Comparison of ENCODE assay signal across 8 mouse cellular contexts in the genomic region with DNA sequence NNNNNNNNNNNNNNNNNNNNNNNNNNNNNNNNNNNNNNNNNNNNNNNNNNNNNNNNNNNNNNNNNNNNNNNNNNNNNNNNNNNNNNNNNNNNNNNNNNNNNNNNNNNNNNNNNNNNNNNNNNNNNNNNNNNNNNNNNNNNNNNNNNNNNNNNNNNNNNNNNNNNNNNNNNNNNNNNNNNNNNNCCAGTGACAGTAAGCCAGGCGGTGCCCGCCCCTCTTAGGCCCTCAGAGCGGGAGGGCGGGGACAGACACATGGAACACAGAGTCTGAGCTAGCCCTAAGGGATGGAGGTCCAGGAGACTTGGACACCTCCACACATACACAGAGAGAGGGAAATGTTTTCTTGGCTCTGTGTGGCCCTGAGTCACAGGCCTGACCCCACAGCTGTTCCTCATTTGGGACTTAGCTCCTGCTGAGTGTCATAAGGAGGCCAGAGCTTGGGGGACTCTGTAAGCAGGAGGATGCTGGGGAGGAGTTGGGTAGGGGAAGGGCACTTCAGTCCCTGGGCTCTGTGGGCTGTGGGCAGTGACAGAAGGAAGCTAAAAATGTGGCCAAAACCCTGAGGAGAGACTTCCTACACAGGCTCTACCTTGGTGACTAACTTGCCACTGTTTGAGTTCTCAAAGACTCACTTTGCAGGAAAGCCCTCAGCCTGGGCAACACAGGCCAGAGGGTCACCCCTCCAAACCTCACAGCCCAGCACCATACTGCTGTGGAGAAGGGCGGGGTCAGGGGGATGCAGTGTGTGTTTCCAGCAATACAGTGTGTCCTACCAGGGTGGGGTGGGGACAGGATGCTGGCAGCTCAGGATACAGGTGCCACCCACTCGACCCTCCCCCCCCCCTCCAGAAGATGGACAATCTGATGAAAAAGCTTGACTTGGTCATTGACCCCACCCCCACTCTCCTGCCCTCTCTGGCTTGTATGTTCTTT. TPM values are rescaled to one million over a fixed set of nuclear protein-coding genes. Genes with fewer than 3 reads are reported as not detected.
DNase-seq lines count a peak whose midpoint lies in the region; ATAC-seq and TF ChIP-seq lines count a peak whose summit lies in the region.

No protein-coding gene starts in this region.

- peaks cover 13% of the 10 kb centered on the region; the same call in 1 of the 2 replicates for H3K4me1 ChIP-seq in kidney, postnatal 0 days (replicated peaks; ENCODE audit: insufficient read depth, low read length)
- peaks cover 14% of the 10 kb centered on the region for H3K4me1 ChIP-seq in limb, embryonic 11.5 days (ENCODE audit: control insufficient read depth, insufficient read depth, low read length)

- H3K27me3 ChIP-seq in kidney, postnatal 0 days (ENCODE audit: insufficient read depth, low read length): no peaks in the 10 kb centered on the region
- no peaks in the 10 kb centered on the region for H3K27me3 ChIP-seq in limb, embryonic 11.5 days (ENCODE audit: control insufficient read depth, insufficient read depth, low read length)

- no peak for TF ChIP-seq CTCF in kidney, postnatal 0 days (IDR thresholded peaks at IDR 0.05; ENCODE audit: low read depth)

- H3K9me3 ChIP-seq in kidney, postnatal 0 days (replicated peaks; ENCODE audit: low read length): no peaks in the 10 kb centered on the region
- H3K9me3 ChIP-seq in limb, embryonic 11.5 days (ENCODE audit: control insufficient read depth, low read length): no peaks in the 10 kb centered on the region

- H3K27ac ChIP-seq in kidney, postnatal 0 days: peak overlapping the region; percentile 47
- H3K27ac ChIP-seq in limb, embryonic 11.5 days (replicated peaks; ENCODE audit: low read depth, low read length): peak overlapping the region; percentile 72

- 68% methylated on average over 6 of the region's 6 CpGs for WGBS in kidney, postnatal 0 days
- 52% methylated on average over 6 of the region's 6 CpGs for WGBS in limb, embryonic 11.5 days

- no peak overlapping the region for H3K4me2 ChIP-seq in kidney, postnatal 0 days (ENCODE audit: low read length)
- no peak overlapping the region for H3K4me2 ChIP-seq in limb, embryonic 11.5 days (ENCODE audit: low read depth, severe bottlenecking)

- peak; percentile 52; the same call in 1 of the 2 replicates for ATAC-seq in kidney, postnatal 0 days (replicated peaks; ENCODE audit: low FRiP score, low read depth)
- peak; percentile 61 for ATAC-seq in limb, embryonic 11.5 days (ENCODE audit: insufficient number of reproducible peaks, low FRiP score, low TSS enrichment, low read depth)
- peak; percentile 73 for ATAC-seq in megakaryocyte-erythroid progenitor cell, adult 5-6 weeks (replicated peaks; ENCODE audit: low FRiP score, low TSS enrichment, poor library complexity, severe bottlenecking)

- H3K4me3 ChIP-seq in kidney, postnatal 0 days (replicated peaks; ENCODE audit: low read depth, low read length): no peak overlapping the region
- no peak overlapping the region for H3K4me3 ChIP-seq in limb, embryonic 11.5 days (ENCODE audit: low read depth, low read length)

- H3K9ac ChIP-seq in kidney, postnatal 0 days (ENCODE audit: low read depth, low read length): no peak overlapping the region
- no peak overlapping the region for H3K9ac ChIP-seq in limb, embryonic 11.5 days (ENCODE audit: low read length)

- no peaks in the 10 kb centered on the region for H3K36me3 ChIP-seq in kidney, postnatal 0 days (ENCODE audit: insufficient read depth, low read length)
- no peaks in the 10 kb centered on the region for H3K36me3 ChIP-seq in limb, embryonic 11.5 days (ENCODE audit: control insufficient read depth, insufficient read depth, low read length)

- DNase-seq in kidney, postnatal 0 days (ENCODE audit: low spot score): no peak
- no peak for DNase-seq in kidney, postnatal 25 days
- DNase-seq in c-Kit-negative CD71-positive TER-119-positive erythroid progenitor cells, embryonic 14.5 days (ENCODE audit: low read depth, low spot score): peak; percentile 69
- DNase-seq in heart, adult 9 months (ENCODE audit: low spot score in 2 of 2): peak; percentile 81 to 84
- DNase-seq in limb, embryonic 11.5 days (ENCODE audit: low spot score): peak; percentile 59
- no peak for DNase-seq in layer of hippocampus, postnatal 36 days
- no peak for DNase-seq in ovary, postnatal 36 days (ENCODE audit: low spot score)

RNA-seq across cellular contexts. Expression of a gene that starts 6.7 kb away (rescaled TPM):
- 12.9 and 13.0 TPM in 2 replicates for polyA plus RNA-seq in kidney, postnatal 0 days (2015; fragmentation: Nextera tagmentation; extraction: Ambion mirVana)
- 2.5 and 2.7 TPM in 2 replicates for polyA plus RNA-seq in limb, embryonic 11.5 days (2014; fragmentation: Nextera tagmentation; extraction: Ambion mirVana)
- total RNA-seq in megakaryocyte-erythroid progenitor cell, adult 5-6 weeks (2014; fragmentation: Nextera tagmentation): 7.5 and 8.3 TPM in 2 replicates
- 5.6 and 5.9 TPM in 2 replicates for total RNA-seq in megakaryocyte-erythroid progenitor cell, adult 5-6 weeks (2017)
- 10 to 100 TPM; 48.6 to 48.8 TPM for total RNA-seq in layer of hippocampus, postnatal 36 days (2021)

RNA-seq across cellular contexts. Expression of a gene that starts 26.1 kb away (rescaled TPM):
- polyA plus RNA-seq in kidney, postnatal 0 days (2015; fragmentation: Nextera tagmentation; extraction: Ambion mirVana): 0.38 and 0.50 TPM in 2 replicates
- 0.14 and 0.20 TPM in 2 replicates for polyA plus RNA-seq in limb, embryonic 11.5 days (2014; fragmentation: Nextera tagmentation; extraction: Ambion mirVana)
- 0.63 and 0.82 TPM in 2 replicates for total RNA-seq in megakaryocyte-erythroid progenitor cell, adult 5-6 weeks (2014; fragmentation: Nextera tagmentation)
- total RNA-seq in megakaryocyte-erythroid progenitor cell, adult 5-6 weeks (2017): not detected in 2 replicates
- total RNA-seq in layer of hippocampus, postnatal 36 days (2021): 1 to 10 TPM; 1.1 to 1.2 TPM

RNA-seq across cellular contexts. Expression of a gene that starts 27.9 kb away (rescaled TPM):
- 0.13 and 0.20 TPM in 2 replicates for polyA plus RNA-seq in kidney, postnatal 0 days (2015; fragmentation: Nextera tagmentation; extraction: Ambion mirVana)
- polyA plus RNA-seq in limb, embryonic 11.5 days (2014; fragmentation: Nextera tagmentation; extraction: Ambion mirVana): not detected in 2 replicates
- not detected in 2 replicates for total RNA-seq in megakaryocyte-erythroid progenitor cell, adult 5-6 weeks (2014; fragmentation: Nextera tagmentation)
- total RNA-seq in megakaryocyte-erythroid progenitor cell, adult 5-6 weeks (2017): not detected in 2 replicates
- under 1 TPM; 0.25 to 0.42 TPM for total RNA-seq in layer of hippocampus, postnatal 36 days (2021)

RNA-seq across cellular contexts. Expression of a gene that starts 52.1 kb away (rescaled TPM):
- 7.6 and 8.7 TPM in 2 replicates for polyA plus RNA-seq in kidney, postnatal 0 days (2015; fragmentation: Nextera tagmentation; extraction: Ambion mirVana)
- polyA plus RNA-seq in limb, embryonic 11.5 days (2014; fragmentation: Nextera tagmentation; extraction: Ambion mirVana): 14.0 and 15.7 TPM in 2 replicates
- 2.3 and 6.1 TPM in 2 replicates for total RNA-seq in megakaryocyte-erythroid progenitor cell, adult 5-6 weeks (2014; fragmentation: Nextera tagmentation)
- total RNA-seq in megakaryocyte-erythroid progenitor cell, adult 5-6 weeks (2017): 1.9 and 10.8 TPM in 2 replicates
- total RNA-seq in layer of hippocampus, postnatal 36 days (2021): 10 to 100 TPM; 10.1 to 10.2 TPM

Comparison
In these comparisons a context has a peak if more than half of its experiments do, and no peak if none do; other contexts are left out.
1. DNase-seq: peak in c-Kit-negative CD71-positive TER-119-positive erythroid progenitor cells, embryonic 14.5 days (single experiment), heart, adult 9 months (2 of 2) and limb, embryonic 11.5 days (single experiment); none in kidney, postnatal 0 days (single experiment), kidney, postnatal 25 days (0 of 2), layer of hippocampus, postnatal 36 days (0 of 2) and ovary, postnatal 36 days (single experiment).
2. RNA of a gene that starts 6.7 kb away (total RNA-seq): 48.6 to 48.8 TPM in layer of hippocampus, postnatal 36 days; 5.6 to 8.3 TPM in megakaryocyte-erythroid progenitor cell, adult 5-6 weeks; every median in the first group is over 4 times any median in the second.
3. Peak in every context shown above with its lines, with median percentiles within 50 percentile points of each other: ATAC-seq.